Mouse (Mus musculus): ENCODE measurements around the gene Gm28308.

Gm28308 gene

GRCm38 (mm10) chr6:52156551-52157200, 56.5 kb downstream of the Gm28308 start:
- no peak for DNase-seq (ENCODE audit: low spot score in 2 of 2)

- no peak for DNase-seq (ENCODE audit: low spot score in 2 of 2)
These were observed 57.7 kb downstream of the Gm28308 start for GRCm38 (mm10) chr6:52155471-52155870.

GRCm38 (mm10) chr6:52154044-52154443, 59.1 kb downstream of the Gm28308 start:
- no peak for DNase-seq (ENCODE audit: low spot score in 2 of 2)

GRCm38 (mm10) chr6:52153270-52153669, 59.9 kb downstream of the Gm28308 start:
- no peak for DNase-seq (ENCODE audit: low spot score in 2 of 2)

DNA sequence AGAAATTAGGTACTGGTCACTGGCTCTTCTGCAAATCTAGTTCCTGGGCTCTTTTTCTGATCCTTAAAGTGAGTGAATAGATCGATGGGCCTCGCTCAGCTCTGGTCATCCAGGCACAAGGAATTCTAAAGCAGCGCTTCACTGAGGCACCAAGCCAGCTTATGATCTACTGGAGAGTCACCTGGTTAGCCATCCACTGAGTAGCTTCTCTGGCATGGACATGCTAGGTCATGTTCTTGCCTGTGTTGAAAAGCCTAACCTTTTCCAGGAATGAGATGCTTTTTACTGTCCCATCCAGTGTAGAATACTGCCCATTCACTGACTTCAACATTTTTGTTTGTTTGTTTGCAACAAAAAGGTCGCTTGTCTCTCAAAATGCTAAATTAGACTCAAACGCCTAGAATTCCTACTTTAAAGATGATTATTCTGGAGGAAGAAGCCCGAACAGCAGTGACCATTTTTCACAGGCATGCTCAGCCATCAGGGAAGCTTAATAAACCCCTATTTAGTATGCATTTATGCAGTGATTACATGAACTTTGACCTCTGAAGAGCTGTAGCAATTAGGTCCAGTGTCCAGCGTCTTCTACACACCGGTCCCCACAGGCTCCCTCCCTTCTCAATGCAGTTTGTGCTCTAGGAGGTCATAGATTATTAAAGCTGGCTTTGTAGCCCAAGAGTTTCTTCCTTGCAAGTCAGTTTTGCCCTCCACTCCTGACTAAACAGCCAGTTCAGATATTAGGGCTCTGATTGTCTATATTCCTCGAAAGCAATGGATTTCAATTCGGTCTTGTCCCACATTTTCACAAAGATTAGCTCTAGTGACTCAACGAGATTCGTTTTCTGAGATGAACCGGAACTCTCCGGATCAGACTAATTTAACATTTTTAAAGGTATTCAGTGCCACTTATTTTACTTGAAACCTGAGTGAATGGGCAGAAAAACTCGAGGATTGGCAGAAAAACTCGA, 60.6 kb downstream of the Gm28308 start:
- DNase-seq (ENCODE audit: low spot score in 2 of 2) = no peak

- no peak for DNase-seq (ENCODE audit: low spot score in 2 of 2)
These were observed 61.6 kb downstream of the Gm28308 start for GRCm38 (mm10) chr6:52151571-52151970.

GRCm38 (mm10) chr6:52150401-52150966, 62.7 kb downstream of the Gm28308 start:
- DNase-seq (ENCODE audit: low spot score in 2 of 2) = no peak

- no peak for DNase-seq (ENCODE audit: low spot score in 2 of 2)
These were observed 74.0 kb downstream of the Gm28308 start for GRCm38 (mm10) chr6:52139115-52139514.

GRCm38 (mm10) chr6:52138576-52138975, 74.6 kb downstream of the Gm28308 start:
- DNase-seq (ENCODE audit: low spot score in 2 of 2) = no peak

DNA sequence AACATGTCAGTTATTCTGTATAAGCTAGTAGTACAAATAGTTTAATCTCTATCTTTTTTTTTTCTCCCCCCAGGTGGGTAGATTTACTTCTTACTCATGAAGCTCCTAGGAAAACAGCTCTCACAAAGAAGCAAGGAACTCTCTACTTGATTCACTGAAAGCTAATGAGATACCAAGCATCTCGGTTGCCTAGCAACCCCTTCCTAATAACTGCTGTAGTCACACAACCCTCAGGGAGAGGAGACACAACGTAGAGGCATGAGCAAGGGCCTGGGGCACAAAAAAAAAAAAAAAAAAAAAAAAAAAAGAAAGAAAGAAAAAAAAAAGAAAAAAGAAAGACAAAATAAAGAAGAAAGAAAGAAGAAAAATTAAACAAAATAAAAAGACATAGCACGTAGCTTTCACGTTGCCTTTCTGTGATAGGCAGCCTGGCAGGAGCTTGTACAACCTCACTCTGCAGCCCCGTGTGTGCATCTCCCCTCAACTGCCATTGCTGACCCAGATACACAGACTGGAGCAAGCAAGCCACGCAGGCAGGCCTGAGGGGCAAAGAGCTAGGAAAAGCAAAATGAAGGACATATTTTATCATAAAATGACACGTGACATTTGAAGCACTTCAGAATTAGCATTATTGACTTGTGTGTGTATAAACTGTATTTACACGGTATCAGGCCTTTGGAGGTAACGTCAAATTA, 75.2 kb downstream of the Gm28308 start:
- no peak for DNase-seq (ENCODE audit: low spot score in 2 of 2)

DNA sequence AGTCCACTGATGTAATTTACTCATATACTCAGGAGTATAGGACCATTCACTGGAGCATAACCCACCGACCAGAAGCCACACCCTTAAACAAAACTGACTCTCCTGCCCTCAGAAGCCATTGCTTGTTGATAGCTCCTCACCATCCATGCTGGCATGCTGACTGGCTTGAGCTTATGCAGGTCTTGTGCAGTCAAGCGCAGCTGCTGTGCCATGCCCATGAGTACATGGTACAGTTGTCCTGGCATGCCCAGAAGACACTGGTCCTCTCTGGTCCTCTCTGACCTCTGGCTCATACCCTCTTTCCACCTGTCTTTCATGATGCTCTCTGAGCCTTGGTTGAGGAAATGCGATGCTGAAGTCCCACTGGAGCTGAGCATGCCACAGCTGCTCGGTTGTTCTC, 89.5 kb downstream of the Gm28308 start:
- DNase-seq (ENCODE audit: low spot score in 2 of 2) = no peak

GRCm38 (mm10) chr6:52121173-52121572, 92.0 kb downstream of the Gm28308 start:
- no peak for DNase-seq (ENCODE audit: low spot score in 2 of 2)

DNA sequence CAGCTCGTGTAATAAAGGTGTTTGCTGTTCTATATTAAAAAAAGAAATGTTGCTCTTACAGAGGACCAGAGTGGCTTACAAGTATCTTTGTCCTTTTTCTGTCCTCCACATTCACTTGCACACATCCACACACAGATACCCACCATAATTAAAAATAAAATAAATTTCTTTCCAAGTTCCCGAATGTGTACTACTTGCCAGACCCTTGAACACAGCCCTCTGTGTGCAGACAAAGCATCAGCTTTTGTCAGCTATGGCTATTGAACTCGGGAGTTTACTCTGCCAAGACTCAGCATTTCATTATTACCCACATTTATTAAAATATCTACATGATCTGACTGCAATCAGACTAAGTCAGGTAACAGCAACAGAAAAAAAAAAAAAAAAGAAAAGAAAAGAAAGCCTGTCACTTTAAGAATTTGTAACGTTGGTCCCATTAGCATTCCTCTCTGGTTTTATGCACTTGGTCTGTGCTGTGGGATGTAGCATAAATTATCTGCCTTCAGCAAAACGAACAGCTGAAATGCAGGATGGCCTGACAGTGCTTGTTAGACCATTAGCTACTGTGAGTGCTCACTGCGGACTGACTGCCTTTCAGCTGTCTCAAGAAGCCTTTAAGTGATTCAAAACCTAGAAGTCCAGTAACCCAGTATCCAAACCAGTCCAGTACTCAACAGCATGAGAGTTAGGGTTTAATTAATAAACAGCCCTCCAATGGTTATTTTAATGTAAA, 94.1 kb downstream of the Gm28308 start:
- DNase-seq (ENCODE audit: low spot score in 2 of 2) = no peak

- no peak for DNase-seq (ENCODE audit: low spot score in 2 of 2)
These were observed 97.2 kb downstream of the Gm28308 start for GRCm38 (mm10) chr6:52115899-52116298.
